Mouse (Mus musculus): ENCODE results near the gene Hist1h2ao.
A peak's percentile ranks its signal among the peaks of the same experiment; 100 is the strongest.
"Not testable (repeated sequence)": the region's sequence is repeated elsewhere in the genome, so short reads cannot be mapped to it uniquely, and the experiment has no call there.

Gene Hist1h2ao

GRCm38 (mm10) chr13:21811074-21811473, 809 bp downstream of the Hist1h2ao start:
- DNase-seq (ENCODE audit: low spot score in 2 of 2), result not testable (repeated sequence)

- DNase-seq (ENCODE audit: low spot score in 2 of 2), result peak; percentile 67 to 72
Observed at GRCm38 (mm10) chr13:21811539-21811938, 1.3 kb downstream of the Hist1h2ao start, which contains the start of gene Hist1h4m. TSS of gene Hist1h4m (plus strand) at chr13:21811746.

- DNase-seq (ENCODE audit: low spot score in 2 of 2), result not testable (repeated sequence)
Observed at GRCm38 (mm10) chr13:21812092-21812491, 1.8 kb downstream of the Hist1h2ao start.

- DNase-seq (ENCODE audit: low spot score in 2 of 2), result not testable (repeated sequence)
Observed at GRCm38 (mm10) chr13:21820082-21820890, 10.0 kb downstream of the Hist1h2ao start.

DNA sequence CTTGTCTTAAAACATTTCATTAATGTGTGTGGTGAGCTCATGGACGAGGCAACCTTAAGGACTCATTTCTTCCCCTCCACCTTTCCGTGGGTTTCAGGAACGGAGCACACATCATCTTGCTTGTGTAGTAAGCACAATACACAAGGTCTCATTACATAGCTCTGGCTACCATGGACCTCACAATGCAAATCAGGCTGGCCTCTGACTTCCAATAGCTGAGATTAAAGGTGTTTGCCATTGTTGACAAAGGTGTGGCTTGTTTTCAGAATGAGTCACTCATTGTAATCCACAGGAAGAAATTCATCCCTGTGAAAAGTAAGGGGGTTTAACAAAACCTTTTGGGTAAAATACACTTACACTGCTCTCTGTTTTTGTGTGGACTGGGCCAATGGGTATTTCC, 18.2 kb downstream of the Hist1h2ao start:
- DNase-seq (ENCODE audit: low spot score in 2 of 2), result no peak

DNA sequence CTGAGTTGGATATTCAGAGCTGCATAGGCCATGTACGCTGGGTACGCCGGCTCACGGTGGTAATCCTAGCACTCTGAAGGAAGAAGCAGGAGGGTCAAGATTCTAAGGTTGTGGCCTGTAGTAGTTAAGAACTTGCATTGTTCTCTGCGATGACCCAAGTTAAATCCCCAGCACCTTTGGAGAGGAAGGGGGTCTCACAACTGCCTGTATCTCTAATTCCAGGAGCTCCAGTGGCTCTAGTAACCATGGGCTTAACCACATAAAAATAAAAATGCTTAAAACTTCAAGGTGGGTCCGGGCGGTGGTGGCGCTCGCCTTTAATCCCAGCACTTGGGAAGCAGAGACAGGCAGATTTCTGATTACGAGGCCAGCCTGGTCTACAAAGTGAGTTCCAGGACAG, 20.1 kb downstream of the Hist1h2ao start:
- no peak for DNase-seq (ENCODE audit: low spot score in 2 of 2)

GRCm38 (mm10) chr13:21831418-21832394, 21.4 kb downstream of the Hist1h2ao start, which contains the start of gene Hist1h4n:
TSS of gene Hist1h4n (minus strand) at chr13:21832196.
- peak; percentile 60 to 63 for DNase-seq (ENCODE audit: low spot score in 2 of 2)

- DNase-seq (ENCODE audit: low spot score in 2 of 2), result not testable (repeated sequence)
Observed at GRCm38 (mm10) chr13:21833461-21833860, 23.2 kb downstream of the Hist1h2ao start, which contains the start of the genes Hist1h2ap and Hist1h2br. TSS of gene Hist1h2ap (minus strand) at chr13:21833507. TSS of gene Hist1h2br (plus strand) at chr13:21833743.

- not testable (repeated sequence) for DNase-seq (ENCODE audit: low spot score in 2 of 2)
Observed at GRCm38 (mm10) chr13:21840508-21840907, 30.2 kb downstream of the Hist1h2ao start.

GRCm38 (mm10) chr13:21846356-21846755, 36.1 kb downstream of the Hist1h2ao start:
- not testable (repeated sequence) for DNase-seq (ENCODE audit: low spot score in 2 of 2)

- DNase-seq (ENCODE audit: low spot score in 2 of 2), result no peak
Observed at GRCm38 (mm10) chr13:21847883-21848282, 37.6 kb downstream of the Hist1h2ao start.

DNA sequence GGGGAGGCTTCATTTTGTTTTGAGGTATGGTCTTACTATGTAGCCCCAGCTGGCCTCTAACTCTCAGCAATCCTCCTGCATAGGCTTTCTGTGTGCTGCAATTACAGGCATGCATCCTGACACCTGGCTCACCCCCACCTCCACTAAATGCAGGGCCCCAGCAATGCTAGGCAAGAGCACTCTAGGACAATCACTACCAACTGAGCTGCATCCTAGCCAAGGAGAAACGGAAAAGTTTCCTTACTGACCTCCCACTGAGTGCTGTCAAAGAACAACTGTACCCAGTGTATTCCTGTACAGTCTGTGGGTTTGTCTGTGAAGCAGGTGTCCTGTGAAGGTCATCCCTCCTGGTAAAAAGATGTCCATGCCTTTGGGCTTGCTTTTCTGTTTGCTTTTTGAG, 40.4 kb downstream of the Hist1h2ao start:
- DNase-seq (ENCODE audit: low spot score in 2 of 2), result not testable (repeated sequence)

GRCm38 (mm10) chr13:21852215-21852945, 42.1 kb downstream of the Hist1h2ao start:
- DNase-seq (ENCODE audit: low spot score in 2 of 2), result no peak

- peak; percentile 64 to 69 for DNase-seq (ENCODE audit: low spot score in 2 of 2)
Observed at GRCm38 (mm10) chr13:21855146-21855545, 44.9 kb downstream of the Hist1h2ao start.

DNA sequence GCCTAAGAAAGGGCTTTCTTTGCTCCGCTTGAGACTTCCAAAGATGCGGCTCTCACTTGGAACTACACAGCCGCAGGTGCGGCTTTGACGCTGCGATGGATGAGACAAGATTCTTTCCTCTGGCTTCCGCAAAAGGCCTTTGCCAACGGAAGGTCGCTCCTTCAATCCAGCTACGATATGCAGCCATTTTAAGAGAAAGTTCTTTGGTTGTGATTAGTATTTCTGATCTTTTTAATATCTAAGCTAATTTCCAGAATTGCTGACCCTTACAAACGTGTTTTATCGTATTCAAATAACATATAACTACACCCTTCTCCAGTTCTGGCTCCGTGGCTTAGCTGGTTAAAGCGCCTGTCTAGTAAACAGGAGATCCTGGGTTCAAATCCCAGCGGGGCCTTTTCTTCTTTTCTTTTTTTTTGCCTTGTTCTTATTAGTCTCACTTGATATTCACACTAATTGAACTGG, 45.5 kb downstream of the Hist1h2ao start:
- peak; percentile 15 to 32 for DNase-seq (ENCODE audit: low spot score in 2 of 2)
